Mouse (Mus musculus) large intestine, adult 2 months (tissue): ENCODE measurements around the gene Lrrc58. TPM values are rescaled to one million over a fixed set of nuclear protein-coding genes. Genes with fewer than 3 reads are reported as not detected.

ENCODE experiments used
- DNase-seq: peaks from one replicate; pipeline ENCODE4 v3.0.0-alpha.2; 2012; ENCODE audit warnings: low read depth, low spot score
- WGBS: fragments of 180-500 bp; shearing (Covaris S2); methylation state at CpG from one replicate; pipeline ENCODE4 v1.1.7; 2018; 5-methylcytosine and 5-hydroxymethylcytosine counted together
- polyA plus RNA-seq: library from polyadenylated mRNA; depleted of rRNA; stranded (reverse); fragments of >200 nt; gene quantifications from 2 replicates; pipeline ENCODE4 v1.2.3, GENCODE M21; 2012; rRNA removed

The Lrrc58 gene
- polyA plus RNA-seq, 1 experiment: 4.2 TPM

- 5% methylated on average over 53 of the region's 53 CpGs for WGBS
- DNase-seq: no peak
Measured at GRCm38 (mm10) chr16:37916138-37916817, 48.1 kb downstream of the Lrrc58 start, which contains the start of gene Gpr156. Gene Gpr156, plus strand, starts transcription at chr16:37916496.

- no peak for DNase-seq
- 37% methylated on average over 7 of the region's 7 CpGs for WGBS
Measured at GRCm38 (mm10) chr16:37916818-37917201, 48.6 kb downstream of the Lrrc58 start.

GRCm38 (mm10) chr16:37919000-37919399 lies 50.8 kb downstream of the Lrrc58 start:
- 91% methylated on average over 6 of the region's 6 CpGs for WGBS

GRCm38 (mm10) chr16:37920842-37921409 lies 52.7 kb downstream of the Lrrc58 start:
- DNase-seq: no peak
- WGBS: 68% methylated on average over 8 of the region's 8 CpGs

More at GRCm38 (mm10) chr16:37919000-37919399, 50.8 kb downstream of the Lrrc58 start:
- no peak for DNase-seq

GRCm38 (mm10) chr16:37926087-37926486 lies 57.9 kb downstream of the Lrrc58 start:
- DNase-seq: no peak
- 69% methylated on average over 7 of the region's 7 CpGs for WGBS

- WGBS: 65% methylated on average over 4 of the region's 4 CpGs
- DNase-seq: no peak
Measured at GRCm38 (mm10) chr16:37927117-37927516, 58.9 kb downstream of the Lrrc58 start.

- WGBS: 61% methylated on average over 2 of the region's 2 CpGs
- no peak for DNase-seq
Measured at GRCm38 (mm10) chr16:37929006-37929405, 60.8 kb downstream of the Lrrc58 start.

GRCm38 (mm10) chr16:37929626-37930025 lies 61.4 kb downstream of the Lrrc58 start:
- DNase-seq: no peak
- 84% methylated on average over 2 of the region's 2 CpGs for WGBS

GRCm38 (mm10) chr16:37934932-37935331 lies 66.7 kb downstream of the Lrrc58 start:
- WGBS: 90% methylated on average over 2 of the region's 2 CpGs
- no peak for DNase-seq

GRCm38 (mm10) chr16:37937276-37937675 lies 69.1 kb downstream of the Lrrc58 start:
- 76% methylated on average over 8 of the region's 8 CpGs for WGBS

More at GRCm38 (mm10) chr16:37937276-37937675, 69.1 kb downstream of the Lrrc58 start:
- DNase-seq: no peak

Other genes with a start within 250 kb of the Lrrc58 start
- gene Ndufb4, start 213.9 kb upstream of the Lrrc58 start, polyA plus RNA-seq: 81.3 and 110 TPM in 2 replicates
- 13.8 and 18.8 TPM in 2 replicates for gene Fstl1, start 91.5 kb upstream of the Lrrc58 start, polyA plus RNA-seq
- gene Gm36028, start 7.2 kb upstream of the Lrrc58 start, polyA plus RNA-seq: 0.10 TPM in 1 of 2 replicates, not detected in the other
- gene Gpr156, start 48.1 kb downstream of the Lrrc58 start, polyA plus RNA-seq: 0.06 TPM in 1 of 2 replicates, not detected in the other
- gene Gsk3b, start 220.6 kb downstream of the Lrrc58 start, polyA plus RNA-seq: 7.1 and 10.7 TPM in 2 replicates